Mouse (Mus musculus): ENCODE data around the gene Cyp3a11. TPM values are rescaled to one million over a fixed set of nuclear protein-coding genes. Genes with fewer than 3 reads are reported as not detected.

Cyp3a11 gene
- polyA plus RNA-seq, 1 experiment from 2014 or later, result not detected

Other genes with a start within 250 kb of the Cyp3a11 start
- gene Cyp3a41a, start 159.8 kb downstream of the Cyp3a11 start, polyA plus RNA-seq (2016; fragmentation: Nextera tagmentation; extraction: Ambion mirVana), result not detected in 2 replicates
- gene Cyp3a44, start 74.1 kb downstream of the Cyp3a11 start, polyA plus RNA-seq (2016; fragmentation: Nextera tagmentation; extraction: Ambion mirVana), result not detected in 2 replicates
- gene Cyp3a25, start 129.7 kb upstream of the Cyp3a11 start, polyA plus RNA-seq (2016; fragmentation: Nextera tagmentation; extraction: Ambion mirVana), result not detected in 2 replicates
- gene Cyp3a59, start 199.3 kb upstream of the Cyp3a11 start, polyA plus RNA-seq (2016; fragmentation: Nextera tagmentation; extraction: Ambion mirVana), result not detected in 2 replicates